Mouse (Mus musculus) bone marrow, adult 2 months (tissue): ENCODE measurements around the gene Tubb2b.

Experiments
- CTCF ChIP-seq: fragments of 200-500 bp; IDR thresholded peaks from 2 replicates; pipeline ENCODE4 v1.5.1; 2011; ENCODE audit warnings: low read length, control low read depth; ENCODE audit not compliant: control insufficient read depth, insufficient read depth
- POLR2A ChIP-seq: fragments of 200-500 bp; IDR thresholded peaks from 2 replicates; pipeline ENCODE4 v1.6.1; 2011; ENCODE audit warnings: low read depth, mild to moderate bottlenecking, control low read depth, low read length, borderline replicate concordance; ENCODE audit not compliant: control insufficient read depth

GRCm38 (mm10) chr13:34118816-34119215 lies 11.4 kb downstream of the Tubb2b start:
- TF ChIP-seq CTCF, result no peak
- no peak for TF ChIP-seq POLR2A
